Mouse (Mus musculus) adrenal gland, adult (tissue): ENCODE measurements around the gene Speer4f2.
"Not testable (repeated sequence)": the region's sequence is repeated elsewhere in the genome, so short reads cannot be mapped to it uniquely, and the experiment has no call there.

ENCODE experiments used
- DNase-seq, 2 experiments: peaks; one replicate each; pipeline ENCODE4 v3.0.0; 2022 to 2023; ENCODE audit warnings: low spot score in 1 of 2; ENCODE audit not compliant: inconsistent age in 2 of 2

Speer4f2 gene

DNA sequence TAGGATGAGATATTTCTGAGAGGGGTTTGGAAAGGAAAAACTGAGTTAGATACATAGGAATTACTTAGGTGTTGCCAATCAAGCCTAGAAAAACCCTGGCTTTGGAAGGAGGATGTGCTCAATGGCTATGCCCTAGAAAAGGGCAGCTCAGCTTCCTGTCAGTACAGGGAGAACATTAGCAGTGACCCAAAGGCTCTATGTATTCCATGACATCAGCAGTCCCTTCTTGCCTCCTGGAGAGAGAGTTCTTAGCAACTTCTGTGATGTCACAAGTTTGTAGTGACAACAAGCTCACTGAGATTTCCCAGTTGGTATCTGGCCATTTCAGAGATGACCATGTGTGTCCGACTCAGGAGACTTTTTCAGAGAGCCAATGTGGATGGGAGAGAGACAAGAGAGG is at the start of gene Speer4f2:
Speer4f2 (plus strand) TSS at position 301 of the 400 bp plus-strand sequence.
- not testable (repeated sequence) for DNase-seq

DNA sequence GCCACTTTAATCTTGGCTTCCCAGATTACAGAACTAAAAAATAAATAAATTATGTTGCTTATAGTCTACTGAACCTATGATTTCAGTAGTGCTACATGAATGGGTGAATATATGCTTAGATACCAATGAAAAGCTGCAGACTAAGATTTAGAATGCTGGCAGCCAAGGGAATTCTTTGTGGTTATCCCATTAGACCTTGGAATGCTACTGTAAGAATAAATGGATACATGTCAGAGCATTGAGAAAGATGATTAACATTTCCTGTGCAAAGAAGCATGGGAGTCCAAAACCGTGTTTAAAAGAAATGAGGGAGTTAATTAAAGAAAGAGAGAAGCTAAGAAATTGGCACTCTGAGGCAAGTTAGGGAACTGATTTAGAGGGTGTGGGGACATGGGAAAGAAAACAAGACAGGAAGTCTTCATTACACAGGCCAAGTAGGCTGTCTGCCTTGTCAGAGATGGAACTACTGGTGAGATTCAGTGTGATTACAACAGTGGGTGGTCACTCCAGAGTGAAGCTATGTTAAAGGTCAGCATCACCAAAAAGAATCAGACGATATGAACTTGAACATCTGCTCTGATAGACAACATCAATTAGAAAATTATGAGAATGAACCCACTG is 43.9 kb upstream of the Speer4f2 start:
- no peak for DNase-seq

DNA sequence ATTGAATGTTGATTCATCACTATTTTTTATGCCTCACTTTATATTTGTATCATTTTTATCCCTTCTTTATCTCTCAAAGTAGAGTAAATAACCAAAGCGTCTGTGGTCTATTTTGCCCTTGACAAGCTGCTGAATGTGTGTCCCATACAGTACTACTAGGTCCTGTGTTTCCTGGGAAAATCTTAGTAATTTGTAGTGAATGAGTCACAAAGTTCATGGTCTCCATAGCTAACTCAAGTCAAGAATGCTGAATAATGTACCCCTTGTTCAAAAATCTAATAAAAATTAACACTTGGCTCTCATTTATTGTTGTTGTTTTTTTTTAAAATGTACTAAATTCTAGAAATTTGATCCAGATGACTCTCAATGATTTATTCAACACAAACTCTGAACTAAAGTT is 38.1 kb upstream of the Speer4f2 start:
- DNase-seq, result peak in 1 of 2 experiments; percentile 27

DNA sequence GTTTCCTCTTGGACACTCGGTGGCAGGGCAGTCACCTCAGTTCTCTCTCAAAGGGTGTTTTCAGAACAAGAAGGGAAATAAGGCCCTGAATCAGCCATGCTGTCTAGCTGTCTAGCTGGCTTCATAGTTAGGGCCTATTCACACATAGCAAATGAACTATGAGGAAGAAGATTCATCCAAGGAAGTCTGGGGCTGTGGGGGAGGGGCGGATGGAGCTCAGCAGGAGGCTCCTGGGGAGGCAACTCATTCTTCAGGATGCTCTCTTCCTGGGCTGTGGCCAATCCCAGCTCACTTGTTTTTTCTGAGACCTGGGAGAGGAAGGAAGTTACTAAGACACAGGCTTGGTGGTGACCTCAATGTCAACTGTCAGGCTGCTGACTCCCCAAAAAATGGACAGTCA is 27.2 kb upstream of the Speer4f2 start:
- DNase-seq, result not testable (repeated sequence)

DNA sequence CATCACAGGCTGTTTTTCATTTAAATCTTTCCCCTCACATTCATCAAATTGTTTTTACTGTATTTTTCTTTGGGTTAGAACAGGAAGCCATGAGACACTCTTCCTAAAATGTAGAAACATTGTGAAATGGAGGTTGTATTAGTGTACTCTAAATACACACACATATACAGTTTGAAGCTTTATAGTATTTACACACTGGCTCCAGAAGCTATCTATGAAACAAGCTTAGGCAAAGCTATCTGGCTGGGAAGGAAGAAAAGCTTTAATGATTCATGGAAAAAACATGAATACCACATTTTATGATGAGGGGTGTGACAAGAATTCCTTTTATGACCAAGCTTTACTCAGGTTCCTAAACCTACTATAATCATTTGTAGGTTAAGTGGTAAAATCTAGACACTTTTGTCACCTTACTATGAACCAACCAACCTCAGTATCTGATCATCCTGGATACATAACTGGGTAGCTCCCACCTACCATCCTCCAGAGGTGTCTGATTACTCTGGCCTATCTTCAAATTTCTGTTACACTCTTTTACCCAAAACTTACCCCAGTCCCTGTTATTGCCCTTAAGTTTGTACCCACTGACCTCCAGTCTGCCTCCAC is 13.5 kb upstream of the Speer4f2 start:
- DNase-seq, result no peak

DNA sequence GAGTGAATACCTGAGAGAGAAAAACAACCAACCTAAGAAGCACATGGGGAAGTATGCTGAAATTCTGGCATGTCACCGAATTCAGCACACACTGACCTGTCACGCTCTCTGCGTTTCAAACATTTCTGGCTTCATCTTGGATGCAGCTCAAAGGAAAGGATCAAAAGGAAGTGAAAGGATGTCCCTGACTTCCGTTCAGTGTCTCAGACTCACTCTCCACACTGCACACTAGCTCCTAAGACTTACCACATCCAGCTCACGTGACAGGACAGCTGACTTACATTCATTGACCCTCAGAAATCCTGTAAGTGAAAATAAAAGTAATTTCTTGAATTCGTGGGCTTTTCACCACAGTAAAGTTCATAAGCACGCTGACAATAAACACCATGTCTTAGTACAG is 16.9 kb downstream of the Speer4f2 start:
- DNase-seq, result peak; percentile 5 to 47

DNA sequence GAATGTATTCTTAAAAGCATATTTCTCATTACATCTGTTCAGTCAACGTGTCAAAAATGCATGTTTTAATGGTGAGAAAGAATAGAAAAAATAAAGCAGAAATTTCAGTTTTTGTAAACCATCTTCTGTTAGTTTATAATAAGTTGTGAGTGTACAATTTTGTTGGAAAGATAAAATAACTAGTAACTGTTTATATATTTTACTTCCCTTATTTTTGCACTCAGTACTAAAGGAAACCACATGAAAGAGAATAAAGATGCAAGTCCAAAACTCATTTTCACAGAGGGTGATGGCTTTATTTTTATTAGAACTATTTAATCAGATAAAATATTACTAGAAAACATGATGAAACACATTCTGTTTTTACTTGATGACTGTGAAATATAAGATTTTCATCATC is 18.2 kb downstream of the Speer4f2 start:
- DNase-seq, result no peak

DNA sequence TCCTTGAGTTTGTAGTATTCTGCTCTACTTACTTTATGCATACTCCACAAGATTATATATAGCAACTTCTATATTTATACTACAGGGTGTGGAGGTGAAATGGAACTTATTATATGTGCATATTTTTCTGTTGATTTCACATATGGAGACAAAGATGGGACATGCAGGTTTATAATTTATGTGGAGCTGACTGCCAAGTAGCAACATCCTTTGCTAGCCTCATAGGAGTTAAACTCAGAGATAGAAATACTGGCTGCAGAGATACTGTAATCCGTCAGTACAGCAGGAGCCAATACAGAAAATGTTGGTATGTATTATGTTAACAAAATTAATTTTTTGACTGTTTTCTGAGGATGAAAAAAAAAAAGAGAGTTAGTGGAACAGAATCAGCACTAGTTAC is 27.6 kb downstream of the Speer4f2 start:
- DNase-seq, result no peak

DNA sequence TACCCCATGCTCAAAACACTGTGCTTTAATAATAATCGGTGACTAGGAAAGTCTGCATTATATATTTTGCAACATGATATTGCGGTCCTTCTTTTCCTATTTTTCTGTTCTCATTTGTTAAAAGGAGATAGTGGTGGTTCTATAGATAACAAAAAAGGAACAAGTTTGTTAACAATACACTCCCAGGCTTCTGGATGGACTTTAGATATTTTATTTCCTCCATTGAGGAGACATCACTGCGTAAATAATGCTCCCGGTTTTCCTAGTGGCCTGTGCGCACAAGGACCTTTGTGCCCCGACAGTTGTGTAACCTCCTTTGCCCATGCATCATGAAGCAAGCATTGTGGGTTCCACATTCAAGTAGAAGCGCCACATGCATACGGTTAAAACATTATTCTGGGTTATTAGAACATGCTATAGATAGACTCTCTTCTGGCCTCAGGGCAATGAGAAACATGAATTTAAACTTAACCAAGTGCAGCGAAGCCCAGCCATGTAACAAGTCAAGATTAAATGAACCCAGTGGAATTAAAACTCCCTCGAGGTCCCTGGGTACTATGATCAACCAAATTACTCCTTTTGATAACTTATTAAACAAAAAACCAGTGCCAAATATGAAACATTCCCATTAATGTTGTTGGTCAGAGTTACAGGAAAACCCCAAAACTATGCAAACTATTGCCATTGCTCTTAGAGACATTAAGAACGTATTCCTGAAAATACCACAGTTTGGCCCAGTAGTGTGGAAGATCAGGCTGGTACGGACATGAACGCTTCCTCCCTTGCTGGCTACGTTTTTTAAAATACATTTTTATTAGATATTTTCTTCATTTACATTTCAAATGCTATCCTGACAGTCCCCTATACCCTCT is 28.5 kb downstream of the Speer4f2 start:
- DNase-seq, result no peak

DNA sequence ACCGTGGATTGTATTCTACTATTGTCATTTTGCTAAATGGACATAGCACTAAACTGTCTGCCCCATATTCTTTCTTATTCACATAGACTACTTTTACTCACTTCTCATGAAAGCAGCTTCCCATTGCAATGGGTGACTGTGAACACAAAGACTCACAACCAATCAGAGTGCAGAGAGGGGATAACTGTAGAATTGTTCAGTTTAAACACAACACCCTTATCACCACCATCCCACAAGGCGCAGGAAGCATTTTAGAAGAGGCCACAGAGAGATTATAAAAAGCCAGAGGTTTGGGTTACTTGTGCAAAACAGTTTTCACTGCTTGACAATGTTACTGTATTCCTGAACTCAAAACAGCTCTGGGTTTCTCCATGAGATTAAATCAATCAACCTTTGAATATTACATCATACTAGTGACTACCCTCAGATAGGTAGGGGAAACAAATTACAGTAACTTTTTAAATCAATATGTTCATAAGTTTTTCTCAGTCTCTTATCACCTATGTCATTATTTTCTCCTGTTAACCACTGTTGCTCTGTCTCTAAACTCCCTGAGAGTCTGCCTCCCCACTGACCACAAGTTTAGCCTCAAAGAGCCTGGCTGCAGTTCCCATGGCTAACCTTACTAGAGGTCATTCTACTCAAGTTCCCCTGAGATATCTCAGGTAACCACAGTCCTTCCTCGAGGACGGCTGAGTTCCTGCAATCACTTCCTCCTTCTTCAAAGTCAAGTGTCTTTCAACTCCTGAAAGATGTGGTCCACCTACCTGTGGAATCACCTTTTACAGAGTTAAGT is 29.5 kb downstream of the Speer4f2 start:
- DNase-seq, result no peak

DNA sequence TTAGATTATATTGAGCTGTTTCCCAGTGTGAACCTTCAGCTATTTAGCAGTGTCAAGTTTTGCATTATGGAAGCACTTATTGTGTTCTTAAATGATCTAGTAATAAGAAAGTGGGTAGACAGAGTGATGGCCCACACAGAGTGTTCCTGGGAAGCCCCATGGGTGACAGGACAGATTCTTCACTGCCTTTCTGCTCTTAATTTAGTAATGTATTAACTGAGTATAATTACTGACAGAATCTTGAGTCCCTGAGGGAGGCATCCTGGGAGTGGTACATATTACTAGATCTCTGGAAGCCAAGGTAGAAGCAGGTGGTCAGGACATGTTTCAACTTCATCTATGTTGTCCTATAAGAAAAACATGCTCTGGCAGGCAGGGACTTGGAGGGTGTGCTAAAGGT is 30.6 kb downstream of the Speer4f2 start:
- DNase-seq, result no peak

DNA sequence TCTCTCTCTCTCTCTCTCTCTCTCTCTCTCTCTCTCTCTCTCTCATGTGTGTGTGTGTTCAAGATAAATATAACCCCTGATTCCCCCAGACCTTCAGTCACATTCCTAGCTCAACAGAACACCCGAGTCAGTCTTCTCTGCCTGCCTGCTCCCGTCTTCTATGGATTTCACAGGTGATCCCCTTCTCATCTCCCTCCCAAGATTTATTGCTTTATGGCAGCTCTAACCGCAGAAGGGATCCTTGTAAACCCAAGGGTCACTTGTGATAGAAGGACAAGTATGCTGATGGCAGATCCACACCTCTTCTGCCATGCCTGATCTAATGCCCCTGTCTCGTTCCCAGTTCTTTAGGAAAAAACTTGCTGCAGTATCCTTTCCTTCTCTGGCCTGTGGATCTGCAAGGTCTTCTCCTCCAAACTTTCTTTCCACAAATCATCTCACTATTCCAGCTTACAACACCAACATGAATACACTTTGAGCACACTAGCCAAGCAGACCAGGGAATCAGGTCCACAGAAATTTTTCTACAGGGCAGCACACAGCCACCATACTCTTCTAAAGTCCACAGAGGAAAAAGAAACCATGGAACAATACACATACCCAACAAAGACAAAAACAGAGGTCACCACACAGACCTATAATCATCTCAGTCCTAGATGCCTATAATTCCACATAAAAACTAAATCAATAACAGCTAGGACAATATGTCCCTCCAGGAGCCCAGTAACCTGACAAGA is 36.1 kb downstream of the Speer4f2 start:
- DNase-seq, result no peak

DNA sequence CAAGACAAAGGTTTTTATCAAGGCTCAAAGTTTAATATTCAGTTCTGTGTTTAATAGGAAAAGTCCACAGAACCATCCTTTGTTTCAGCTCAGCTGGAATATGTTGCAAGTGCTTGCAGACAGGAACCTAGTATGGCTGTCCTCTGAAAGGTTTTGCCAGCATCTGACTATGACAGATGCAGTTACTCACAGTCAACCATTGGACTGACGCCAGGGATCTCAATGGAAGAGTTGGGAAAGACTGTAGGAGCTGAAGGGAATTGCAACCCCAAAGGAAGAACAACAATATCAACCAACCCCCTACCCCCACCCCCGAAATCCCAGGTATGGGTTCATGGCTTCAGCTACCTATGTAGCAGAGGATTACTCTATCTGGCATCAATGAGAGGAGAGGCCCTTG is 44.2 kb downstream of the Speer4f2 start:
- DNase-seq, result no peak

DNA sequence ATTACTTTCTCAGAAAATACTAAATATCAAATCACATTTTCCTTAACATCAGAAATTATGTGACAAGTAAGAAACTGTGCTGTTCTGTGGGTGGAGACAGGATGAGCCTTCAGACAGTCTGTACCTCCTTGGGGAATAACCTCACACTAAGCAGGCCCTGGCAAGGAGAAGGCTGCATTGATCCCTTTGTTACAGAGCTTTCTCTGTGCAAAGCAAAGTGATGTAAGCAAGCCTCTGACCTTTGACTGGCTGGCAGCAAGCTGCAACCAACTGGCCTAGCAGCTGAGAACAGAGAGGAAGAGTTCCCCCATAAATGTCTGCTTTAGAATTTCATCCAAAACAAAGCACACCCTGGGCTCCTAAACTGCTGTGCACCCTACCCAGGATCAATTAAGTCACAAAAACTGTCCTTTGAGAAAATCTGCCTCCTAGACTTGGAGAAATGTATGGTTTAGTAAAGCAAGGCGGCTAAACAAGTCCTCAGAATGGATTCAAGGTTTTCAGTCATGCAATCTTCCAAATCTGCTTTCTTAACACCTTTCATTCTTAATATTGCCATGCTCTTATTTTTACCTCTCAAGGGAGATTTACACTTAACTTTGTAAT is 46.3 kb downstream of the Speer4f2 start:
- DNase-seq, result no peak

DNA sequence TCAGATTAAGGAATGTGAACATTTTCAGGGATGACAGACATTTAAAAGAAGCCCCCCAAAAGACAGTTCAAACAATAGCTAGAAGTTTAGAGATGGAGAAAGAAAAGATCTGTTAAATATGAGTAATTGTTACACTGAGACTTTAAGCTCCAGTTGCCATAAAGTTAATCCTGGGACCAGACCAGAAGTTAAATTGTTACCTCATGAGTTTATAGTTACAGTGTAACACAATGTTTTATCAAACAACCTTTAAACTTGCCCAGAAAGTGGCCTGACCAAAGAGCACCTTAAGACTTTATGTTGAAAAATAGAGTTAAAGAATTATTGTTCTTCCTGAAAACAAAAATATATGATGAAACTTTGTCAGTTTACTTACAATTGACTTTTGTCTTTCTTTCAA is 46.9 kb downstream of the Speer4f2 start:
- DNase-seq, result no peak

DNA sequence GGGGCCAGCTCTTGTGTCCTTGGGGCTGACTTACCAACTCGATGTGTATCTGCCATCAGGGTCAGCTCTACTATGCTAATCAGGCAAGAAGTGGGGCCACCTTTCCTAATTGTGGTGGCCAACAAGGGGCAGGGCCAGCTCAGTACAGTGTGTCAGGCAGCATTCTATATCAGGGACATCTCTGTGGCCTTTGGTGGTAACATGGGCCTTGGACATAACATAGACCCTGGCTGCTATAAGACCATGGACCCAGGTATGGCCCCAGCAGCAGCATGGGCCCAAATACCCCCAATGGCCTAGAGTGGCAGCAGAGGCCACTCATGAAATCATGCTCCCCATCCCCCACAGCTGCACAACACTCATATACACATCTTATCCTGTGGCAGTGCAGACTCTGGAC is 49.2 kb downstream of the Speer4f2 start:
- DNase-seq, result no peak

DNA sequence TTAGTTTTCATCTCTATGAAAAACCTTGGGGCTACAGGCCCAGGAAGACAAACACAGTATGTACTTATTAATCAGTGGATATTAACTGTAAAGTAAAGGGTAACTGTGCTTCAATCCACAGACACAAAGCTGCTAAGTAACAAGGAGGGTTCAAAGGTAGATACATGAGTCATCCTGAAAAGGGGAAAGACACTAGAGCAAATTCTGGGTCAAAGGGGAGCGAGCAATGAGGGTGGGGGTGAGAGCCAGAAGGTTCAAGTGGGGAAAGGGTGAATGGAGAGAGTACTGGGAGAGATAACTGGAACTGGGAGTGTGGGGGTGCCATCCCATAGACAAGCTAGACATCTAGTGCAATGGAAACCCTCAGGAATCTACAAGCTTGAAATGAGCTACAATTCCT is 54.0 kb downstream of the Speer4f2 start:
- no peak for DNase-seq
